In genomic region chr5:66947958-66948357, GRCm38 (mm10) we compare ENCODE assay signal across 8 mouse cellular contexts.
DNase-seq lines count a peak whose midpoint lies in the region; ATAC-seq and TF ChIP-seq lines count a peak whose summit lies in the region.

No protein-coding gene starts in this region.

- no peaks in the 10 kb centered on the region for H3K27me3 ChIP-seq in hindbrain, embryonic 14.5 days (ENCODE audit: control insufficient read depth, insufficient read depth, low read length)
- no peaks in the 10 kb centered on the region for H3K27me3 ChIP-seq in lung, embryonic 15.5 days

- DNase-seq in layer of hippocampus, adult 2 months (ENCODE audit: low spot score in 2 of 2) = no peak
- no peak for DNase-seq in layer of hippocampus, adult 8-10 months (ENCODE audit: low spot score in 2 of 2)
- peak; percentile 95 for DNase-seq in brain, embryonic 14.5 days (ENCODE audit: low read depth)
- peak; percentile 86 for DNase-seq in gastrocnemius, adult 18-20 months (ENCODE audit: low spot score)
- DNase-seq in hindbrain, embryonic 14.5 days (ENCODE audit: low spot score) = peak; percentile 49
- no peak for DNase-seq in thymus, postnatal 10 days (ENCODE audit: low spot score in 2 of 2)

- H3K36me3 ChIP-seq in hindbrain, embryonic 14.5 days (replicated peaks; ENCODE audit: control insufficient read depth, insufficient read depth) = no peaks in the 10 kb centered on the region
- H3K36me3 ChIP-seq in lung, embryonic 15.5 days = no peaks in the 10 kb centered on the region

- WGBS in hindbrain, embryonic 14.5 days = 58% methylated on average over 6 of the region's 6 CpGs
- WGBS in lung, embryonic 15.5 days = 35% methylated on average over 6 of the region's 6 CpGs

- no peak for TF ChIP-seq CTCF in layer of hippocampus, adult 2 months (conservative IDR thresholded peaks at IDR 0.05)
- TF ChIP-seq CTCF in brain, embryonic 14.5 days (IDR thresholded peaks at IDR 0.05; ENCODE audit: borderline replicate concordance, extremely low read depth, insufficient read depth, insufficient read length) = no peak

- H3K4me1 ChIP-seq in hindbrain, embryonic 14.5 days (replicated peaks; ENCODE audit: control insufficient read depth, insufficient read depth, low read length) = peaks cover 8% of the 10 kb centered on the region
- H3K4me1 ChIP-seq in lung, embryonic 15.5 days = peaks cover 30% of the 10 kb centered on the region

- H3K27ac ChIP-seq in layer of hippocampus, adult 2 months = peak overlapping the region; percentile 0; the same call in 1 of the 2 replicates
- peak overlapping the region; percentile 33; the same call in 1 of the 2 replicates for H3K27ac ChIP-seq in hindbrain, embryonic 14.5 days
- H3K27ac ChIP-seq in lung, embryonic 15.5 days = peak overlapping the region; percentile 87

- no peak overlapping the region for H3K4me3 ChIP-seq in layer of hippocampus, adult 2 months
- no peak overlapping the region for H3K4me3 ChIP-seq in hindbrain, embryonic 14.5 days (replicated peaks; ENCODE audit: low read length)
- H3K4me3 ChIP-seq in lung, embryonic 15.5 days = no peak overlapping the region

- H3K4me2 ChIP-seq in hindbrain, embryonic 14.5 days (replicated peaks) = no peak overlapping the region
- peak overlapping the region; percentile 13; the same call in 1 of the 2 replicates for H3K4me2 ChIP-seq in lung, embryonic 15.5 days

- H3K9ac ChIP-seq in hindbrain, embryonic 14.5 days = 0 out of 2 replicates have a peak overlapping the region, but pooled peaks have one; percentile 11
- H3K9ac ChIP-seq in lung, embryonic 15.5 days = no peak overlapping the region

- TF ChIP-seq POLR2A in brain, embryonic 14.5 days (IDR thresholded peaks at IDR 0.05; ENCODE audit: borderline replicate concordance, extremely low read depth, insufficient read depth, insufficient read length, poor library complexity, severe bottlenecking) = no peak

- H3K9me3 ChIP-seq in hindbrain, embryonic 14.5 days (ENCODE audit: control insufficient read depth, low read length) = peaks cover 6% of the 10 kb centered on the region; the same call in 1 of the 2 replicates
- H3K9me3 ChIP-seq in lung, embryonic 15.5 days = no peaks in the 10 kb centered on the region

- ATAC-seq in hindbrain, embryonic 14.5 days (ENCODE audit: low FRiP score) = peak; percentile 34; the same call in 1 of the 2 replicates
- ATAC-seq in lung, embryonic 15.5 days (ENCODE audit: borderline replicate concordance, extremely low read depth, low FRiP score, low TSS enrichment) = peak; percentile 76
- ATAC-seq in CD4-positive, CD25-positive, alpha-beta regulatory T cell, adult 4 months = no peak

Comparison
In these comparisons a context has a peak if more than half of its experiments do, and no peak if none do; other contexts are left out.
1. DNase-seq: peak in brain, embryonic 14.5 days (single experiment), gastrocnemius, adult 18-20 months (single experiment) and hindbrain, embryonic 14.5 days (single experiment); none in layer of hippocampus, adult 2 months (0 of 2), layer of hippocampus, adult 8-10 months (0 of 2) and thymus, postnatal 10 days (0 of 2).
2. H3K27ac ChIP-seq: peak in every context shown above with its lines; median percentile 87 in lung, embryonic 15.5 days; 33 in hindbrain, embryonic 14.5 days; 0 in layer of hippocampus, adult 2 months.